Mouse (Mus musculus): ENCODE results near the gene Adgrl3. TPM values are rescaled to one million over a fixed set of nuclear protein-coding genes. Genes with fewer than 3 reads are reported as not detected.

Gene Adgrl3
- polyA plus RNA-seq, 1 experiment from 2014 or later = 8.5 TPM

GRCm38 (mm10) chr5:81417326-81417725 lies 397.4 kb downstream of the Adgrl3 start:
- Histone ChIP-seq H3K27me3 (ENCODE audit: control insufficient read depth, insufficient read depth, low read length) (no peaks in the 10 kb centered on the region), H3K4me2 (ENCODE audit: low read length) (no peak overlapping the region), H3K27ac (replicated peaks in 1 of 2; ENCODE audit: control insufficient read depth in 1 of 2, insufficient read depth in 1 of 2, low read depth in 2 of 2, low read length in 2 of 2) (no peak overlapping the region), H3K4me3 (ENCODE audit: control insufficient read depth in 1 of 2, insufficient read depth in 1 of 2, low read depth in 1 of 2, low read length in 2 of 2) (no peak overlapping the region), H3K36me3 (ENCODE audit: control insufficient read depth, insufficient read depth, low read length) (no peaks in the 10 kb centered on the region), H3K9me3 (ENCODE audit: control insufficient read depth, low read length) (no peaks in the 10 kb centered on the region), H3K9ac (ENCODE audit: low read length) (no peak overlapping the region), H3K4me1 (ENCODE audit: control insufficient read depth in 2 of 2, insufficient read depth in 2 of 2, low read length in 2 of 2) (no peaks in the 10 kb centered on the region)
- 73% methylated on average over 3 of the region's 3 CpGs for WGBS
- no peak for ATAC-seq (ENCODE audit: insufficient number of reproducible peaks, insufficient read depth, low FRiP score, low read depth)

DNA sequence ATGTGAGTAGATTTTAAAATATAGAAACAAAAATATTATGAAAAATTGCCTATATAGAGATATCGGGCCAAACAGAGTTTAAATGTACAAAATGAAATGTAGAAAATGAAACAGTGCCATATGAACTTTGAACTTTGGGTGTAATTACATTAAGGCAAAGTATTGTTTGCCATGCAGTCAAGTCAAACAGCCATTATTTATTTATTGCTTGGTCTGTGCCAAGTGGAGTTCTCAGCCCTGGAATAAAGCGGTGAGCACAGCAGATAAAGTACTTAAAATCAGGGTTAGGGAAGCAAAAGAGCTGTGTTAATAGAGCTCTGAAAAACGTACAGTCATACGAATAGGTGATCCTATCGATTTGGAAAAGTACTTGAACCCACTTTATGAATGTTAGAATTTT lies 407.5 kb downstream of the Adgrl3 start:
- no peaks in the 10 kb centered on the region for H3K27me3 ChIP-seq (ENCODE audit: control insufficient read depth, insufficient read depth, low read length)
- H3K9me3 ChIP-seq (ENCODE audit: control insufficient read depth, low read length) = 0 out of 2 replicates have a peak, but pooled peaks cover 3% of the 10 kb centered on the region
- H3K9ac ChIP-seq (ENCODE audit: low read length) = no peak overlapping the region
- H3K36me3 ChIP-seq (ENCODE audit: control insufficient read depth, insufficient read depth, low read length) = no peaks in the 10 kb centered on the region
- WGBS = 86% methylated on average over 5 of the region's 5 CpGs
- no peak overlapping the region for H3K4me3 ChIP-seq (ENCODE audit: control insufficient read depth in 1 of 2, insufficient read depth in 1 of 2, low read depth in 1 of 2, low read length in 2 of 2)
- no peak overlapping the region for H3K4me2 ChIP-seq (ENCODE audit: low read length)
- no peak for ATAC-seq (ENCODE audit: insufficient number of reproducible peaks, insufficient read depth, low FRiP score, low read depth)
- no peak overlapping the region for H3K27ac ChIP-seq (replicated peaks in 1 of 2; ENCODE audit: control insufficient read depth in 1 of 2, insufficient read depth in 1 of 2, low read depth in 2 of 2, low read length in 2 of 2)
- no peaks in the 10 kb centered on the region for H3K4me1 ChIP-seq (ENCODE audit: control insufficient read depth in 2 of 2, insufficient read depth in 2 of 2, low read length in 2 of 2)

DNA sequence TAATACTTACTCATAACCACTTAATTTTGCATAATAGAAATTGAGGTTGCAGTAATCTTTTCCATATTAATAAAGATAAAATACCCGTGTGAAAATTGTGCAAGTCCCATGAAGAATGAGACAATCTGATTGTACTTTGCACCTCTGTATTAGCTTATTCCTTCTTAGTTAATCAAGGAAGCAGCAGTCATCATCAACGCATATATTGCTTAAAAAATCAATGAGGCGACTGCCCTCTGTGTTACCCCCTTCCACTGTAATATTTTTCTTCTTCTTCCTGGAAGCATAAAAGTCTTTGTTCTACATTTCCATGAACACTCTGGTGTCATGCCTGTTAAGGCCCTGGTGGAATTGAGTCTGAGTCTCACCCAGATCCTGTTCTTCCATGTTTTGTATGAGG lies 416.4 kb downstream of the Adgrl3 start:
- H3K36me3 ChIP-seq (ENCODE audit: control insufficient read depth, insufficient read depth, low read length) = no peaks in the 10 kb centered on the region
- no peak overlapping the region for H3K9ac ChIP-seq (ENCODE audit: low read length)
- no peaks in the 10 kb centered on the region for H3K9me3 ChIP-seq (ENCODE audit: control insufficient read depth, low read length)
- no peaks in the 10 kb centered on the region for H3K4me1 ChIP-seq (ENCODE audit: control insufficient read depth in 2 of 2, insufficient read depth in 2 of 2, low read length in 2 of 2)
- H3K4me2 ChIP-seq (ENCODE audit: low read length) = no peak overlapping the region
- WGBS = 86% methylated on average over 3 of the region's 3 CpGs
- H3K4me3 ChIP-seq (ENCODE audit: control insufficient read depth in 1 of 2, insufficient read depth in 1 of 2, low read depth in 1 of 2, low read length in 2 of 2) = no peak overlapping the region
- H3K27me3 ChIP-seq (ENCODE audit: control insufficient read depth, insufficient read depth, low read length) = no peaks in the 10 kb centered on the region
- ATAC-seq (ENCODE audit: insufficient number of reproducible peaks, insufficient read depth, low FRiP score, low read depth) = no peak
- no peak overlapping the region for H3K27ac ChIP-seq (replicated peaks in 1 of 2; ENCODE audit: control insufficient read depth in 1 of 2, insufficient read depth in 1 of 2, low read depth in 2 of 2, low read length in 2 of 2)

GRCm38 (mm10) chr5:81442150-81442549 lies 422.2 kb downstream of the Adgrl3 start:
- ATAC-seq (ENCODE audit: insufficient number of reproducible peaks, insufficient read depth, low FRiP score, low read depth) = no peak
- Histone ChIP-seq H3K4me2 (ENCODE audit: low read length) (no peak overlapping the region), H3K27me3 (ENCODE audit: control insufficient read depth, insufficient read depth, low read length) (no peaks in the 10 kb centered on the region), H3K36me3 (ENCODE audit: control insufficient read depth, insufficient read depth, low read length) (no peaks in the 10 kb centered on the region), H3K9me3 (ENCODE audit: control insufficient read depth, low read length) (no peaks in the 10 kb centered on the region), H3K27ac (replicated peaks in 1 of 2; ENCODE audit: control insufficient read depth in 1 of 2, insufficient read depth in 1 of 2, low read depth in 2 of 2, low read length in 2 of 2) (no peak overlapping the region), H3K4me1 (ENCODE audit: control insufficient read depth in 2 of 2, insufficient read depth in 2 of 2, low read length in 2 of 2) (no peaks in the 10 kb centered on the region), H3K9ac (ENCODE audit: low read length) (no peak overlapping the region), H3K4me3 (ENCODE audit: control insufficient read depth in 1 of 2, insufficient read depth in 1 of 2, low read depth in 1 of 2, low read length in 2 of 2) (no peak overlapping the region)
- 51% methylated on average over 5 of the region's 5 CpGs for WGBS

GRCm38 (mm10) chr5:81465971-81466370 lies 446.0 kb downstream of the Adgrl3 start:
- Histone ChIP-seq H3K36me3 (ENCODE audit: control insufficient read depth, insufficient read depth, low read length) (no peaks in the 10 kb centered on the region), H3K27me3 (ENCODE audit: control insufficient read depth, insufficient read depth, low read length) (no peaks in the 10 kb centered on the region), H3K4me1 (ENCODE audit: control insufficient read depth in 2 of 2, insufficient read depth in 2 of 2, low read length in 2 of 2) (no peaks in the 10 kb centered on the region), H3K27ac (replicated peaks in 1 of 2; ENCODE audit: control insufficient read depth in 1 of 2, insufficient read depth in 1 of 2, low read depth in 2 of 2, low read length in 2 of 2) (no peak overlapping the region), H3K4me2 (ENCODE audit: low read length) (no peak overlapping the region), H3K9ac (ENCODE audit: low read length) (no peak overlapping the region), H3K4me3 (ENCODE audit: control insufficient read depth in 1 of 2, insufficient read depth in 1 of 2, low read depth in 1 of 2, low read length in 2 of 2) (no peak overlapping the region), H3K9me3 (ENCODE audit: control insufficient read depth, low read length) (no peaks in the 10 kb centered on the region)
- ATAC-seq (ENCODE audit: insufficient number of reproducible peaks, insufficient read depth, low FRiP score, low read depth) = no peak
- whole genome bisulfite sequencing = 63% methylated on average over 4 of the region's 4 CpGs

GRCm38 (mm10) chr5:81474681-81475080 lies 454.7 kb downstream of the Adgrl3 start:
- no peaks in the 10 kb centered on the region for H3K9me3 ChIP-seq (ENCODE audit: control insufficient read depth, low read length)
- ATAC-seq (ENCODE audit: insufficient number of reproducible peaks, insufficient read depth, low FRiP score, low read depth) = no peak
- H3K9ac ChIP-seq (ENCODE audit: low read length) = no peak overlapping the region
- peaks cover 0 to 2% of the 10 kb centered on the region in 2 experiments; a peak in 1 of 4 replicates for H3K4me1 ChIP-seq (ENCODE audit: control insufficient read depth in 2 of 2, insufficient read depth in 2 of 2, low read length in 2 of 2)
- H3K27me3 ChIP-seq (ENCODE audit: control insufficient read depth, insufficient read depth, low read length) = no peaks in the 10 kb centered on the region
- H3K4me3 ChIP-seq (ENCODE audit: control insufficient read depth in 1 of 2, insufficient read depth in 1 of 2, low read depth in 1 of 2, low read length in 2 of 2) = no peak overlapping the region
- 51% methylated on average over 2 of the region's 2 CpGs for WGBS
- H3K27ac ChIP-seq (replicated peaks in 1 of 2; ENCODE audit: control insufficient read depth in 1 of 2, insufficient read depth in 1 of 2, low read depth in 2 of 2, low read length in 2 of 2) = no peak overlapping the region
- no peak overlapping the region for H3K4me2 ChIP-seq (ENCODE audit: low read length)
- no peaks in the 10 kb centered on the region for H3K36me3 ChIP-seq (ENCODE audit: control insufficient read depth, insufficient read depth, low read length)

GRCm38 (mm10) chr5:81475406-81475805 lies 455.5 kb downstream of the Adgrl3 start:
- 83% methylated on average over 3 of the region's 3 CpGs for WGBS
- H3K27me3 ChIP-seq (ENCODE audit: control insufficient read depth, insufficient read depth, low read length) = no peaks in the 10 kb centered on the region
- H3K4me3 ChIP-seq (ENCODE audit: control insufficient read depth in 1 of 2, insufficient read depth in 1 of 2, low read depth in 1 of 2, low read length in 2 of 2) = no peak overlapping the region
- no peak overlapping the region for H3K4me2 ChIP-seq (ENCODE audit: low read length)
- no peak overlapping the region for H3K9ac ChIP-seq (ENCODE audit: low read length)
- H3K9me3 ChIP-seq (ENCODE audit: control insufficient read depth, low read length) = no peaks in the 10 kb centered on the region
- no peak for ATAC-seq (ENCODE audit: insufficient number of reproducible peaks, insufficient read depth, low FRiP score, low read depth)
- no peaks in the 10 kb centered on the region for H3K36me3 ChIP-seq (ENCODE audit: control insufficient read depth, insufficient read depth, low read length)
- no peak overlapping the region for H3K27ac ChIP-seq (replicated peaks in 1 of 2; ENCODE audit: control insufficient read depth in 1 of 2, insufficient read depth in 1 of 2, low read depth in 2 of 2, low read length in 2 of 2)
- H3K4me1 ChIP-seq (ENCODE audit: control insufficient read depth in 2 of 2, insufficient read depth in 2 of 2, low read length in 2 of 2) = peaks cover 0 to 2% of the 10 kb centered on the region in 2 experiments; a peak in 1 of 4 replicates

DNA sequence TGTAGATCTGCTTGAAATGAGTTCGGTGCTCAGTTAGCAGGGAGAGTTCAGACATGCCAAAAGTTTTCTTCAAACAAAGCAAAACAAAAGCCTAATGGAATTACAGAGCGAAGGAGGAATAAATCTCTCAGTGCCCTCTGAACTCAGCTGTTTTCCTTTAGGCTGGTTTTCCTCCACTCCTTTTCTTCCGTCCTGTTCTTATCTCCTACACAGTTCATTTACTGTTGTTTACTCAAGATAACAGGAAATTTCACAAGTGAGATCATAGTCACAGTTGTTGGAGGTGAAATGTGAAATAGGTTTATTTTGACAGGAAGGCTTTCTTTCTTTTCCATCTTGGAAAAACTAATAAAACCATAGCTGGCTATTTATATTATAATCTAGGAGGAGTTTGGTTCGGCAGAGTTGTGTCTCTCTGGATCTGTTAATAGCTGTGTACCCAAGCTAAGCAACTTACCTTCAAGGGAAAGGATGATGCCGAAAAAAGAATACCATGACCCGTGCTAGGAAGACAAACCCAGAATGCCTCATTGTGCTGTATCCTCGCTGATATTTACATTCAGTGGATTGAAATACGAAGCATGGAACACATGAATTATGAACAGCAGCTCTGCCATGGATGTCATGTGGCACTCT lies 456.2 kb downstream of the Adgrl3 start:
- Histone ChIP-seq H3K36me3 (ENCODE audit: control insufficient read depth, insufficient read depth, low read length) (no peaks in the 10 kb centered on the region), H3K27me3 (ENCODE audit: control insufficient read depth, insufficient read depth, low read length) (no peaks in the 10 kb centered on the region), H3K4me2 (ENCODE audit: low read length) (peak overlapping the region; percentile 14; the same call in 1 of the 2 replicates), H3K9me3 (ENCODE audit: control insufficient read depth, low read length) (no peaks in the 10 kb centered on the region), H3K27ac (replicated peaks in 1 of 2; ENCODE audit: control insufficient read depth in 1 of 2, insufficient read depth in 1 of 2, low read depth in 2 of 2, low read length in 2 of 2) (no peak overlapping the region), H3K4me1 (ENCODE audit: control insufficient read depth in 2 of 2, insufficient read depth in 2 of 2, low read length in 2 of 2) (peaks cover 0 to 2% of the 10 kb centered on the region in 2 experiments; a peak in 1 of 4 replicates), H3K9ac (ENCODE audit: low read length) (no peak overlapping the region), H3K4me3 (ENCODE audit: control insufficient read depth in 1 of 2, insufficient read depth in 1 of 2, low read depth in 1 of 2, low read length in 2 of 2) (no peak overlapping the region)
- ATAC-seq (ENCODE audit: insufficient number of reproducible peaks, insufficient read depth, low FRiP score, low read depth) = no peak
- WGBS = 43% methylated on average over 8 of the region's 8 CpGs
